Mouse (Mus musculus): ENCODE data around the gene Ahcyl2. TPM values are rescaled to one million over a fixed set of nuclear protein-coding genes. Genes with fewer than 3 reads are reported as not detected.
A peak's percentile ranks its signal among the peaks of the same experiment; 100 is the strongest.

Gene Ahcyl2
- 13.7 and 17.2 TPM in 2 replicates for polyA plus RNA-seq (2014; fragmentation: Nextera tagmentation; extraction: Ambion mirVana)

- Histone ChIP-seq H3K4me2 (replicated peaks; ENCODE audit: low read depth, low read length) (peak within 1 kb of the TSS; percentile 75), H3K36me3 (ENCODE audit: control insufficient read depth, insufficient read depth, low read length) (no peaks in the 10 kb centered on the region)
- ATAC-seq (ENCODE audit: low FRiP score, low TSS enrichment) = peak; percentile 99
These were observed at the start of gene Ahcyl2 for GRCm38 (mm10) chr6:29767813-29768660. Ahcyl2 (plus strand) TSS chr6:29768011.

GRCm38 (mm10) chr6:29718894-29719329 is 48.9 kb upstream of the Ahcyl2 start:
- peak overlapping the region; percentile 54 for H3K9ac ChIP-seq (ENCODE audit: low read depth, low read length)
- no peaks in the 10 kb centered on the region for H3K9me3 ChIP-seq (ENCODE audit: control insufficient read depth, low read length)

More at GRCm38 (mm10) chr6:29767813-29768660, at the start of gene Ahcyl2:
- Histone ChIP-seq H3K9ac (ENCODE audit: low read depth, low read length) (peak within 1 kb of the TSS; percentile 85), H3K9me3 (ENCODE audit: control insufficient read depth, low read length) (no peaks in the 10 kb centered on the region), H3K27ac (ENCODE audit: low read depth, low read length) (peak within 1 kb of the TSS; percentile 88), H3K4me1 (ENCODE audit: control insufficient read depth, insufficient read depth, low read length) (0 out of 2 replicates have a peak, but pooled peaks cover 3% of the 10 kb centered on the region), H3K27me3 (ENCODE audit: control insufficient read depth, insufficient read depth, low read length) (no peaks in the 10 kb centered on the region), H3K4me3 (ENCODE audit: low read length) (peak within 1 kb of the TSS; percentile 88)
- WGBS = 2% methylated on average over 53 of the region's 61 CpGs

GRCm38 (mm10) chr6:29721890-29722289 is 45.9 kb upstream of the Ahcyl2 start:
- Histone ChIP-seq H3K9ac (ENCODE audit: low read depth, low read length) (no peak overlapping the region), H3K36me3 (ENCODE audit: control insufficient read depth, insufficient read depth, low read length) (no peaks in the 10 kb centered on the region; the same call in 1 of the 2 replicates), H3K27me3 (ENCODE audit: control insufficient read depth, insufficient read depth, low read length) (no peaks in the 10 kb centered on the region), H3K4me1 (ENCODE audit: control insufficient read depth, insufficient read depth, low read length) (peaks cover 14% of the 10 kb centered on the region), H3K4me3 (ENCODE audit: low read length) (no peak overlapping the region), H3K4me2 (replicated peaks; ENCODE audit: low read depth, low read length) (no peak overlapping the region), H3K9me3 (ENCODE audit: control insufficient read depth, low read length) (no peaks in the 10 kb centered on the region), H3K27ac (ENCODE audit: low read depth, low read length) (no peak overlapping the region)
- no peak for ATAC-seq (ENCODE audit: low FRiP score, low TSS enrichment)
- WGBS = 75% methylated on average over 2 of the region's 2 CpGs

More at GRCm38 (mm10) chr6:29718894-29719329, 48.9 kb upstream of the Ahcyl2 start:
- Histone ChIP-seq H3K4me3 (ENCODE audit: low read length) (peak overlapping the region; percentile 36), H3K4me2 (replicated peaks; ENCODE audit: low read depth, low read length) (peak overlapping the region; percentile 57), H3K27me3 (ENCODE audit: control insufficient read depth, insufficient read depth, low read length) (no peaks in the 10 kb centered on the region), H3K36me3 (ENCODE audit: control insufficient read depth, insufficient read depth, low read length) (no peaks in the 10 kb centered on the region; the same call in 1 of the 2 replicates), H3K27ac (ENCODE audit: low read depth, low read length) (no peak overlapping the region), H3K4me1 (ENCODE audit: control insufficient read depth, insufficient read depth, low read length) (peaks cover 14% of the 10 kb centered on the region)
- peak; percentile 81 for ATAC-seq (ENCODE audit: low FRiP score, low TSS enrichment)
- 5% methylated on average over 15 of the region's 15 CpGs for WGBS

- no peaks in the 10 kb centered on the region for H3K9me3 ChIP-seq (ENCODE audit: control insufficient read depth, low read length)
- H3K27ac ChIP-seq (ENCODE audit: low read depth, low read length) = no peak overlapping the region
- H3K27me3 ChIP-seq (ENCODE audit: control insufficient read depth, insufficient read depth, low read length) = no peaks in the 10 kb centered on the region
- no peaks in the 10 kb centered on the region for H3K36me3 ChIP-seq (ENCODE audit: control insufficient read depth, insufficient read depth, low read length)
- no peak overlapping the region for H3K9ac ChIP-seq (ENCODE audit: low read depth, low read length)
- 61% methylated on average over 1 of the region's 1 CpGs for WGBS
- ATAC-seq (ENCODE audit: low FRiP score, low TSS enrichment) = no peak
- no peak overlapping the region for H3K4me3 ChIP-seq (ENCODE audit: low read length)
- no peak overlapping the region for H3K4me2 ChIP-seq (replicated peaks; ENCODE audit: low read depth, low read length)
- H3K4me1 ChIP-seq (ENCODE audit: control insufficient read depth, insufficient read depth, low read length) = no peaks in the 10 kb centered on the region
These were observed 41.1 kb upstream of the Ahcyl2 start for GRCm38 (mm10) chr6:29726576-29727200.

- no peak overlapping the region for H3K27ac ChIP-seq (ENCODE audit: low read depth, low read length)
- H3K4me3 ChIP-seq (ENCODE audit: low read length) = no peak overlapping the region
- no peak overlapping the region for H3K4me2 ChIP-seq (replicated peaks; ENCODE audit: low read depth, low read length)
- no peaks in the 10 kb centered on the region for H3K4me1 ChIP-seq (ENCODE audit: control insufficient read depth, insufficient read depth, low read length)
- no peaks in the 10 kb centered on the region for H3K27me3 ChIP-seq (ENCODE audit: control insufficient read depth, insufficient read depth, low read length)
- H3K9me3 ChIP-seq (ENCODE audit: control insufficient read depth, low read length) = no peaks in the 10 kb centered on the region
- no peak for ATAC-seq (ENCODE audit: low FRiP score, low TSS enrichment)
- H3K36me3 ChIP-seq (ENCODE audit: control insufficient read depth, insufficient read depth, low read length) = no peaks in the 10 kb centered on the region
- 88% methylated on average over 3 of the region's 3 CpGs for whole genome bisulfite sequencing
- H3K9ac ChIP-seq (ENCODE audit: low read depth, low read length) = no peak overlapping the region
These were observed 39.8 kb upstream of the Ahcyl2 start for GRCm38 (mm10) chr6:29728035-29728434.

GRCm38 (mm10) chr6:29729491-29729890 is 38.3 kb upstream of the Ahcyl2 start:
- Histone ChIP-seq H3K9me3 (ENCODE audit: control insufficient read depth, low read length) (no peaks in the 10 kb centered on the region), H3K27ac (ENCODE audit: low read depth, low read length) (no peak overlapping the region), H3K4me3 (ENCODE audit: low read length) (no peak overlapping the region), H3K4me2 (replicated peaks; ENCODE audit: low read depth, low read length) (no peak overlapping the region), H3K9ac (ENCODE audit: low read depth, low read length) (no peak overlapping the region), H3K36me3 (ENCODE audit: control insufficient read depth, insufficient read depth, low read length) (no peaks in the 10 kb centered on the region), H3K4me1 (ENCODE audit: control insufficient read depth, insufficient read depth, low read length) (no peaks in the 10 kb centered on the region), H3K27me3 (ENCODE audit: control insufficient read depth, insufficient read depth, low read length) (no peaks in the 10 kb centered on the region)
- 33% methylated on average over 1 of the region's 1 CpGs for WGBS
- ATAC-seq (ENCODE audit: low FRiP score, low TSS enrichment) = no peak

- Histone ChIP-seq H3K4me3 (ENCODE audit: low read length) (peak within 1 kb of the TSS; percentile 82), H3K9me3 (ENCODE audit: control insufficient read depth, low read length) (no peaks in the 10 kb centered on the region), H3K9ac (ENCODE audit: low read depth, low read length) (peak within 1 kb of the TSS; percentile 93), H3K4me1 (ENCODE audit: control insufficient read depth, insufficient read depth, low read length) (peaks cover 9% of the 10 kb centered on the region; the same call in 1 of the 2 replicates), H3K4me2 (replicated peaks; ENCODE audit: low read depth, low read length) (peak within 1 kb of the TSS; percentile 85), H3K36me3 (ENCODE audit: control insufficient read depth, insufficient read depth, low read length) (peaks cover 7% of the 10 kb centered on the region; the same call in 1 of the 2 replicates), H3K27me3 (ENCODE audit: control insufficient read depth, insufficient read depth, low read length) (no peaks in the 10 kb centered on the region), H3K27ac (ENCODE audit: low read depth, low read length) (peak within 1 kb of the TSS; percentile 99)
- 0% methylated on average over 25 of the region's 30 CpGs for WGBS
- peak; percentile 98 for ATAC-seq (ENCODE audit: low FRiP score, low TSS enrichment)
These were observed 32.5 kb upstream of the Ahcyl2 start, which contains the start of gene Smo for GRCm38 (mm10) chr6:29735336-29735688. Smo (plus strand) TSS chr6:29735503.

- peaks cover 7% of the 10 kb centered on the region; the same call in 1 of the 2 replicates for H3K36me3 ChIP-seq (ENCODE audit: control insufficient read depth, insufficient read depth, low read length)
- H3K27me3 ChIP-seq (ENCODE audit: control insufficient read depth, insufficient read depth, low read length) = no peaks in the 10 kb centered on the region
- H3K4me3 ChIP-seq (ENCODE audit: low read length) = peak overlapping the region; percentile 82
- H3K9me3 ChIP-seq (ENCODE audit: control insufficient read depth, low read length) = no peaks in the 10 kb centered on the region
- peak overlapping the region; percentile 99 for H3K27ac ChIP-seq (ENCODE audit: low read depth, low read length)
- peak; percentile 85 for ATAC-seq (ENCODE audit: low FRiP score, low TSS enrichment)
- H3K4me1 ChIP-seq (ENCODE audit: control insufficient read depth, insufficient read depth, low read length) = peaks cover 9% of the 10 kb centered on the region; the same call in 1 of the 2 replicates
- H3K4me2 ChIP-seq (replicated peaks; ENCODE audit: low read depth, low read length) = peak overlapping the region; percentile 85
- under 1% methylated on average over 74 of the region's 75 CpGs for WGBS
- H3K9ac ChIP-seq (ENCODE audit: low read depth, low read length) = peak overlapping the region; percentile 93
These were observed 31.9 kb upstream of the Ahcyl2 start for GRCm38 (mm10) chr6:29735689-29736451.

Data from kidney, embryonic 14.5 days (tissue).